Mouse (Mus musculus) liver (tissue): Measurements from ENCODE around the gene Schip1.

Source experiments
- DNase-seq: peaks from one replicate; pipeline ENCODE4 v3.0.0-alpha.2; 2020; ENCODE audit warnings: mixed read lengths

The Schip1 gene

DNA sequence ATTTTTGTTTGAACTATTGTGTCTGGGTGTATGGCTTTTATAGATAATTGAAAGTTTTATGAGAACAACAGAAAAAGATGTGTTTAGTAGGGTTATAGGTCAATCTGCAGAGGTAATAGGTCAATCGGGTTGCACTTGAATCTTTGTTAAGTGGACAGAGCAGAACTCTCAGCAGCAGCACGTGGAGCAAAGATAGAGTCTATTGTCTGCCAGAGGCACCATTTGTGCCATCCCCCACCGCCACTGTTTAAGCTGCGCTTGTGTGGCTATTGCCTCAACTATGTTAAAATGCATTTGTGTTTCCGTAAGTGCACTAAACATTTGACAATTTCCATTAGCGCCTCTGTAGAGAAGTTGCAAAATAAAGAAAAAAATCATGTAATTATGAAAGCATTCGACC lies 335.5 kb downstream of the Schip1 start:
- DNase-seq: no peak

DNA sequence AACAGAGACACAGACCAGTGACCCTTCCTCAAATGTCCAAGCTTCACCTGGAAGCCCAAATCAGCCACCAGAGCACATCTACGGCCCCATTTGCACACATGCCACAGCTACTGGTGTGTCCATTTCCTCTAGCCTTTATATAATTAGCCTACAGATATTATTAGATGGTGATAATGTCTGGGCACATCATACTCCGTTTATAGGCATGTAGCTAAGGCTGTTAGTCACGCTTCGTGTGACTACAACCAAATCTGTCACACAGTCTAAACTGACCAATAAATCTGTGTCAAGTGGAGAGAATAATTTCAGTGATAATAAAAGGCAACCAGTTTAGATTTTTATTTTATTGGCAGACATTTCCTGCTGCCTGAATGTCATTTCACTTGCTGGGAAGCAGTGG lies 338.7 kb downstream of the Schip1 start:
- DNase-seq: no peak

DNA sequence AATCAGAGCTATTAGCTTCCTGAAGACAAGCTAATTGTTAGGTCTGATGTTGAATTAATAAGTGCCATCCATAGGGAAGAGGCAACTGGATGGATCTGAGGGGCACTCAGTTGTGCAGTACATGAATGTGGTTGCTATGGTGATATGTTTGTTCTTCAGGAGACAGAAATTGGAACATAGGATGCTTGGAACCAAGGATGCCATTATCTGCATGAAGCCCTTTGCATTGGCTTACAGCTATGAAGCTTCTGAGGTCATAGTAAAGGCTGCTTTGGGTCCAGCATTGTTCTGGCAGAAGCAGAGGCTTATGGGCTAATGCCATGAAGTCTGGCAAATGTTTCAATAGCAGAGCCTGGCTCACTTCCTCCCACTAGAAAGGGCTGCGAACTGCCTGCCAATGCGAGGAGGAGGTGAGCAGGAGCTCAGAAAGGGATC lies 339.2 kb downstream of the Schip1 start:
- DNase-seq: no peak

DNA sequence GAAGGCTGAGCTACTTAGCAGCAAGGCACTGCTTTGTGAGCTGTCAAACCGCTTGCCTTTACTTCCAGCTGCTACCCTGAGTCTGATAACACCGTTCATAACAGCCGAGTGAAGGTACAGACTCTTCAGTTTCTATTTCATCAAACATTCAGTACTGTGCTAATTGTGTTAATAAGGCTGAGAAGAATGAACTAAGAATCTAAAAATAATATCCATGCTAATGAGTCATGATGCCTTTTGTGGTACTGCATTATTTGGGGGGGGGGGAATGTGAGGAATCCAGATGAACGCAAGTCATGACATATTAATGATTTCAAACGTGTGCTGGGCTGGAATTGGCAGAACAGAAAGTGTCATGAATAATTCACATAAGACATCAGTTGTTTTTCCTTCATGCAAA lies 341.1 kb downstream of the Schip1 start:
- no peak for DNase-seq

DNA sequence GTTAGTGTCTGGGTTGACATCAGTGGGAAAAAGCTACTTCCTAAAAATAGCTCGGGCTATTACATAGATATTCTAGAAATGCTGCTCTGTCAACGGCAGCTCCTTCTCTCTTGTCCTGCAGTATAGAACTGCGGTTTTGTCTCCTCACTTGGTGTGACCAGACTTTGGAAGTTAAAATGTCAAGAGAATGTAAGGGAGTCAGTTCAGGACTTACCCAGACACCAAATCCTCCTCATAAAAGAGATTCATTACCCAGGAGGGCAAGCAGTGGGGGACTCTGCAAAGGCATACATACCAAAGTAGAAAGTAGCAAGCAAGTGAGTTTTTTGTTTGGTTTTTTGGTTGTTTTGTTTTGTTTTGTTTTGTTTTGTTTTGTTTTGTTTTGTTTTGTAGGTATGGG lies 347.7 kb downstream of the Schip1 start:
- DNase-seq: no peak

DNA sequence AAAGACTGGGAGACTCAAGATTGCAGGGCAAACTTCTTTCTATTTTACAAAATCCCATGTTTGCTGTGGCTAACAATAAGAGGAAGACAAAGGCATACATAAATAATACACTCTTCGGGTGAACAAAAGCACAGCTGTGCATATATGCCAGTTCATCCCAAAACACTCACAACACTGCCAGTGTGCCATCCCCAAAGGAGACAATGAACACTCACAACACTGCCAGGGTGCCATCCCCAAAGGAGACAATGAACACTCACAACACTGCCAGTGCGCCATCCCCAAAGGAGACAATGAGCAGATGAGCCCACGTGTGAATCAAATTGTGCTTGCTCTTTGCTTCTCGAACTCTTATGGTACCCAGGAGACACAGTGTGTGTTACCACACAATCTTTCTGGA lies 355.2 kb downstream of the Schip1 start:
- DNase-seq: no peak

DNA sequence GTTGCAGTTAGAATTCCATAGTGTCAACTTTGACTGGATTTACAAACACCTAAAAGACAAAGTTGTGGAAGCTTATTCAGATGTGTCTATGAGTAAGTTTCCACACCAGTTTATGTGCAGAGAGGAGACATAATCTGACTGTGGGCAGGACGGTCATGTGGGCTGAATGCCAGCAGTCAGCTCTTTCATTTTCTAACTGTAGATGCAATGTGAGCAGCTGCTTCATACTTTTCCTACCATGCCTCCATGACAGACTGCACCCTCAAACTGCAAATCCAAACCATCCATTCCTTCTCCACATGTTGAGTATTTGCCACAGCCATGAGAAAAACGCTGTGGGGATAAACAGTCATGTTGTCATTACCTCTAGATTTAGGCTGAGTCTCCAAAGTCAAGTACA lies 356.3 kb downstream of the Schip1 start:
- DNase-seq: no peak

DNA sequence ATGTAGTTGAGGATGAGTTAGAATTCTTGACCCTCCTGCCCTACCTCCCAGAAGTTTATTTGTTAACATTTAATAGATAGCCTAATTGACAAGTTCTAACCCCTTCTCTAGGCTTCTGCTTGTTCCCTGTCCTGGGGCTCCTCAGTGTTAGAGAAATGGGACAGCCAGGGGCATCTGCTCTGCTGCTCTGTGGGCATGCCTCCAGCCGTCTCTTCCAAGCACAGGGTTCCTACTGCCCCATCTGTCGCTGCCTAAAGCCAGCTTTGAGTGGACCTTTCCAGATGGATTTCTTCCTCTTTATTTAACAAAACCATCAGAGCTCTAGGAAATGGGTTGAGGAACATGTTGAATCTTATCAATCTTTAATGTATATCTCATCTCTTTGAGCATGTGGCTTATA lies 357.2 kb downstream of the Schip1 start:
- no peak for DNase-seq

DNA sequence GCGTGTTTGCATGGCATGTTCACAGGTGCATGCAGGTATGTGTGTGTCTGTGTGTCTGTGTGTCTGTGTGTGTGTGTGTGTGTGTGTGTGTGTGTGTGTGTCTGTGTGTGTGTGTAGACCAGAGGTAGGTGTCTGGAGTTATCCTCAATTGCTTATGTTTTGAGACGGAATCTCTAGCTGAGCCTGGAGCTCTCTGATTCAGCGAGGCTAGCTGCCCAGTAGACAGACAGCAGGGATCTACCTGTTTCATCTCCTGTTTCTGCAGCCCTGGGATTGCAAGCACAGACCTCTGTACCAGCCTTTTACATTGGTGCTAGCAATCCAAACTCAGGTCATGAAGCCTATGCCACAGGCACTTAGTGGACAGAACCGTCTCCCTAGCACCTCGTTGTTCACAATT lies 363.5 kb downstream of the Schip1 start:
- no peak for DNase-seq

DNA sequence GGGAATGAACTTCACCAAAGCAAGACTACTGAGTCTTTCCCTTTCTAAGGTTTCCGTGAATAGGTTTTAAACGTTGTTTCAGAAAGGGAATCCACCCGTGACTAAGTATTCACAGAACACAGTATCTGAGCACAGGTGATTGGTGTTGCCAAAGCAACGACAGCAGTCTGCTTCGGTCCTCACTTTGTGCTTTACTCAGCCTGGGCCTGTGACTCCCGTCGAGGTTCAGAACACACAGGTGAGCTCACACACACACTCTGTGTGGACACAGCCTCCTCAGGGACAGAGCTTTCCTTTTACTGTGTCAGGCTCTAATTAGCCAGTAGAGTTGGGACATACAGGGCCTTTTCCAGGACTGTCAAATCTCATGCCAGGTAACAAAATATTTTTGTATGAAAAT lies 369.8 kb downstream of the Schip1 start:
- no peak for DNase-seq

DNA sequence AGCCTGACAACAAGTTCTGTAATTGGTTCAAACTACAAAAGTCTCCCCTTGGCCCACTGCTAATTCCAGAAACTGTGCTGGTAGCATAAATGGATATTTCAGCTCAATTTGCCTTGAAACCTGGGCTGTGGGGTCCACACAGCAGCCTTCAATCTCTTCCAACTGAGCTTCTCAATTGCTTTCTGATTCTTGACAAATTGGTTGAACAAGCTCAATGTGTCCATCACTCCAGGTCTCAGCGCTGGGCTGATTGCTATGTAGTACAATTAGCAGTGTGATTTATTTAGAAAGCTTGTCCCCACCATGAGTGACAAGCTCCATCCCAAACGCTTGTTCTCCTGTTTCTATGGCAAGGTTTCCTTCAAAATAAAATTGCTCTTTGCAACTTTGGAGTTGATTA lies 370.3 kb downstream of the Schip1 start:
- no peak for DNase-seq

DNA sequence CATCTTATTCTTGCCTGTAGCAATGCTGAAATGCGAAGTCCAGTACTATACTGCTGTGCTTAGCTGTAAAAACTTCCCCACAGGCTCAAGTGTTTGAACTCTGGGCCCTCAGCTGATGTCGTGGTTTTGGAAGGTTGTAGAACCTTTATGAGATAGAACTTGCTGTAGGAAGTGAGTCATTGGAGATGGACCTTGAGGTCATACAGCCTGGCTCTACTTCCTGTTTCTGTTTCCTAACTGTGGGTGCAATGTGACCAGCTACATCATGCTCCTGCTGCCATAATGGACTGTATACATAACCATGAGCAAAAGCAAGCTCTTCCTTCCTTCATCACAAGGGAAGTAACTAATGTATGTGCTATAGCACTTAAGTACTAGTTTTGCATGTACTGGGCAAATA lies 383.9 kb downstream of the Schip1 start:
- DNase-seq: no peak

DNA sequence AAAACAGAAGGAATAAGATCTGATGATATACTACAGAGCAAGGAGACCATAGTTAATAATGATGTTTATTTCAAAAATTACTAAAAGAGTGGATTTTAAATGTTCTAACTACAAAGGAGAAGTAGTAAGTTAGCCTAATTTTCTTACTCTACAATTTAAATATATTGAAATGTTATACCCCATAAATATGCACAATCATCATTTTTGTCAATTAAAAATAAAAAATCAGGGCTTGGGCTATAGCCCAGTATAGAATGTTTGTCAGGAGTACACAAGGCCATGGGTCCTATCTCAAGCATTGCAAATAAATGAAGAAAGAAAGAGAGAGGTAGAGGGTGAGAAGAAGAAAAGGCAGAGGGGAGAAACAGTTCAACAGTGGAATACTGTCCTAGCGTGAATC lies 387.0 kb downstream of the Schip1 start:
- DNase-seq: no peak

DNA sequence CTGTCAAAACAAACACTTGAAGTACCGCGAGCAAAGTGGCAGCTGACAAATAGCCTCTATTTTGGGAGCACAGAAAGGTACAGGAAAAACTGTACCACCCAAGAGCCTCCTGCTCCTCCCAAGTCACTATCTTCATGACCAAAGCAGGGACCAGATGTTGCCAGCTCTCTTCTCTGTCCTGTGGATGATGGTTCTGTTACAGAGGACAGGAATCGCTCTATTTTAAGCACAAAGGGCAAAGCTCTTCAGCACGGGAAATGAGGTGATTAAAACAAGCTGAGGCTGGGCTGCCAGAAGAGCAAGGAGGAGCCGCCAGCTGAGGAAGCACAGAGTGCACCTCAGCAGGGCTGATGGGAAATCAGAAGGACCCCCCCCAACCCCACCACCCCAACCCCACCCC lies 388.7 kb downstream of the Schip1 start:
- DNase-seq: no peak

DNA sequence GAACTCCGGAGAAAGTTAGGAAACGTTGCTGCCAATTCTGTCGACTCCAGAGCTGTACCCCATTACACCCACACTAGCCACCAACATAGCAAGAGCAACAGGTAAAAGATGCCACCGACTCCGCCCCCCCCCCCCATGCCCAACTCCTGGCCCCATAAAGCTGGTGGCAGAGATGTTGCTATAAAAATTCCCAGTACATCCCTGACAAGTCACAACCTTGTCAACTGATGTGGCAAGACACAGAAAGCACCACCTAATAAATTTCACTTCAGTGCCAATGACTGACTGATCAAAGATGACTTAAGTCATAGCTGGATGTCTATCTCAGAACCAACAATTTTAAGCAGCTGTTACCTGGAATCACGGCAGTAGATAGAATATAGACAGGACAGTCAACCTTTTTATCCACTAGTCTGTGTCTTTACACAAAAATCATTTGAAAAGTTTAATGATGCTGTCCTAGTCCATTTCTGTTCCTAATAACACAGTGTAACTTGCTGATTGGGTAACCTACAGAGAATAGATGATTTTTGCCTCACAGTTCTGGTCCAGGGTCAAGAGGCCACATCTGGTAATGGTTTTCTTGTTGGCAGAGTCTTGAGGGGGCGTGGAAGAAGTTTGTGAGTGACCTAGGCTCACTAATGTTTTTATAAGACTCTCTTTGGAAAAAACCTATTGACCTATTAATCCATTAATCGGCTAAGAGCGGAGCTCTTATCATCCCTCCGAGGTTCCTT lies 389.3 kb downstream of the Schip1 start:
- DNase-seq: no peak

DNA sequence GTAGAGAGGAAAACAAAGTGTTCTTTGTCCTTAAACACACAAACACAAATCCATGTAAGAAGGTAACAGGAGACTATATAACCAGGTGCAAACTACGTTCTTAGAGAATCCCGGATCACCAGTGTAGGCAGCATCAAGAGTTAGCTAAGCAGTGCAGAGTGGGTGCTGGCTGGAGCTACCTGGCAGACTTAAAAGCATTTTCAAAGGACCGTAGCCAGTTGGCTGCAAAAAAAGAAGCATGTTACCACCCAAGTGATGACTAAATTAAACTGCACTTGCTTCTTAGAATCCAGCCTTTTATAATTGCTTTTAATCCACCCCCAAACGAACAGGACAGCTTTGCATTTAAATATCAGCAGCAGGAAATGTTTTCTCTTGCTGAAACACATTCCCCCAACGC lies 402.0 kb downstream of the Schip1 start:
- DNase-seq: no peak

DNA sequence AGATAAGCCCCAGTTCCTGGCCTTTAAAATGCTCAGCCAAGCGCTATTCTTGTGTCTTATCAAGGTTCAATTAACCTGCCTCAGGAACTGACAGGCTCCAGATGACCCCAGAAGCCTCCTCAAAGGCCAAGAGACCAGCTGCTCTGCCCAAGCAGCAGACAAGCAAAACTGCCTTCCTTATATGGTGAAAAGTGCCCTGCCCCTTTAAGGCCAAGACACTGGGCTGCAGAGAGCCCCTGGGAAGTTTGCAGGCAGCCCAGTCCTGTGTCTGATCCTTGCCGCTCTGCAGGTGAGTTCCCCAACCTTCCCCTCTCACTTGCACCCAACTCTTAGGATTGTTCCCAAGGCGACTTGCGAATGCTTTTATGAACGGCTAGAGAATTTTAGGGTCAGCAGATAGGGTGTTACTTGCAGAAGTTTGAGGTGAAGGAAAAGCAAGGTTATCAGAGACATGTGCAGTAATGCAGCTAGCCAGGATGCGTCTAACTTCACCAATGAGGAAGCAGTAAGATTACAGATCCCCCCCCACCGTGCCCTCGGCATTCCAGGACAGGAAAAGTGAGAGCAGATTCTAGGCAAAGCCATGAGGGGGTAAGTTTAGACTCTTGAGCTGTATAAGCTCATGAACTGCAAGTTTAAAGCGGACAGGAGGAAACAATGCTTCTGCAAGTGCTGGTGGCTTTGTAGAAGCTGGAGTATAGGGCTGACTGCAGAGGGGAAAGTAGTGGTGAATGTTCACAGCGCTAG lies 403.5 kb downstream of the Schip1 start:
- no peak for DNase-seq

DNA sequence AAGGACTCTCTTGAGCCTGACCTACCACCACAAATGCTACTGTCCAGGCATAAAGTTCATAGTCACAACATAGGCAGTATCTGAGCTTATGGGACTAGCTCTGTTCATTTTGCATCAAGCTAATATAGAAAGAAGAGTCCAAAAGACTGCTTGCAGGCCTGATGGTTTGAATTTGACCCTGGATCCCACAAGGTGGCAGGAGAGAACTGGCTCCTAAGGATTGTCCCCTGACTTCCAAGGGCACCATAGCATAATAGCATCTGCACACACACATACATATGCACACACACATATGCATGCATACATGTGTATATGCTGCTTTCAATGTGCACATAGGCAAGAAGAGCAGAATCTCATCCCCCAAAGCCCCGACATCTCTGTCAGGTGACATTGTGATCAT lies 405.0 kb downstream of the Schip1 start:
- no peak for DNase-seq

DNA sequence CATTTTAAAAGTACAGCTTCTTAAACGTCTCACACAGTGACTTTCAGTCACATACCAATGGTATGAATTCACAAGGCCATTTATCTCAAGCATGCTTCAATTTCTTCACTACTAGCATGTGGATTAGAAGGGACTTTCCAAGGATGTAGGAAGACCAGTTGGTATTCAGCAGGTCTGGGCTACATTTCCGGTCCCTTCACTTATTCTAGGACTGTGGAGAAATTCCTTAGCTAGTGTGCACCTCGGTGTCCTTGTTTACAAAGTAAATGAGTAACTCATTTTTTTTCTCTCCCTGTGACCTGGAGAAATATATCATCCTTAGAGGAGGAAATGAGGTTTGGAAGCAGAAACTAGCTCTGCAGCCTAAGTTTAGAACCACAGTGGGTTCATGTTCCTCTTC lies 405.5 kb downstream of the Schip1 start:
- no peak for DNase-seq

DNA sequence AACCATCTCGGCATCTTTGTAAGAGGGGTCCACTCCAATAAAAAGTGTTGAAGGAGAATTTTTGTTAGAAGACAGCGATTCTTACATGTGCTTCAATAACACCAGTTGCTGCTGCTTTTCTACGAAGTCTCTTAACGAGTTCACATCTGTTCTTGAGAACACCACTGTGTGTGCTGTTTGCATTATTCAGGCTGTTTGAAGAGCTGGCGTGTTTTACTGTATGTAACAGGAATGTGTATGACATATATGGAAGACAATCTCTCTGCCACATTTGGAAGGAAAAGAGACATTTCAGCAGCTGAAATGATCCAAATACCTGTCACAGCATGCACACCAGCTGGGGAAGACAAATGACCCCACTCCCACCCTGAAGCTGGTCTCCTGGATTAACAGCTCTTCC lies 406.0 kb downstream of the Schip1 start:
- no peak for DNase-seq

DNA sequence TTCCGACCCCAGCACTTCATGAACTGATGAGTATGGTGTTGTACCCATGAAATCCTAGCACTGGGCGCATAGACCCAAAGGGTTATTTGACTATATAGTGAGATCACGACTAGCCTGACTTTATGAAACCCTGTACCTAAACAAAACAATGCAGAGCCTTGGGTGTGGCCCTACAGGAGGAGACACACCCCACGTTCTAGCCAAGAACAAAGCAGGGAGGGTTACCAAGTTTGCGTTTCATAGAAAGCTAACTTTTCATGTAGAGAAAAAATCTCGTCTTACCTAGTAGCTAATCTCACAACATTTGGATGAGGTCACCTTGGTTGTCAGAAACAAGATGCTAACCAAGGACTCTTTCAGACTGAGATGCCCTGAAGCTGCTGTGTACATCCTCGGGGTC lies 411.7 kb downstream of the Schip1 start:
- DNase-seq: no peak

DNA sequence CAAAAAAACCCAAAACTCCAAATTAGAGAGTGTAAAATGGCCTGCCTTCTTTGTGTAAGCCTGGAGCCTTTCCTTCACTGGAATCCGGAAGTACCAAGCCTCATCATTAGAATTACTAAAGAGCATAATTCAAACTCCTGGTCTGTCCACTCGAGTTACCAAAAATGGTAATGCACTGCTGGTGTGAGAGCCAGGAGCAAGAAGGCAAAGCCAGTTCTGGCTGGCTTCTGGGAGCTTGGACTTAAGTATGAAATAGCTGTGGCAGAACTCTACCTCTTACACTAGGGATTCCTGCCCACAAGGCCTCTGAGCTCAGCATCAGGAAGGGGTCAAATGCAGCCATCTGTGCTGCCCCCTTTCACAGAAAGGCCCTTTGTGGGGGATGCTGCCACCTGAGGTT lies 412.9 kb downstream of the Schip1 start:
- no peak for DNase-seq

DNA sequence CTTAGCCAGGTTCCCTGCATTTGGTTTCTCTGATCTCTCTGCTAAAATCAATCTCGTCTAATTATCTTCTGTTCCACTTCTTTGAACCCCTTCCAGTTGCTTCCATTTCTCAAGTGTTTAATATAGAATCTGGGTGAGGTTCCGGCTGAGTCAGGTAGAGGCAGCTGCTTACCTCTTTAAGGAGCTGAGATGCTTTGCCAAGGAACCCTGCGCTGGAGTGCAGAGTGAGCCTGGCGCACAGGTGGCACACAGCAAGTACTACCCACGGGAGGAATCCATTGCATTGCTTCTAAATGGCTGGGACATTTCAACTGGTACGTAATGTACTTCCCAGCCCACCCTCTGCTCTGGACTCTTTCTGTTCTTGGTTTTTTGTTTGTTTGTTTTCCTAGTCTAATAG lies 414.7 kb downstream of the Schip1 start:
- no peak for DNase-seq

DNA sequence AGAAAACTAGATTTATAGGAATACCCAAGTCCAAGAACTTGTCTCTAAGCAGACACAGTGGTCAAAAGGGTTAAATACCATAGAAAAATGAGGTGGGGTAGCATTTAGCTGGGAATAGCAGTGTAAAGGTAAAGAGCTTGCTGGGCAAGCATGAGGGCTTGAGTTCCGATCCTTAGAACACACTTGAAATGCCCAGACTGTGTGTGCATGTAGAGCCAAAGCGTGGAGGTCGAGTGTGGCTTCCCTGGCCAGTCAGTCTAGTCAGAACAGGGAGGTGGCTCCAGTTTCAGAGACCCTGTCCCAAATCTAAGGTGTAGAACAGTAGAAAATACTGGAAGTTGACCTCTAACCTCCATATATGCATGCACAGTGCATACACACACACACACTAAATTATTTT lies 418.9 kb downstream of the Schip1 start:
- no peak for DNase-seq

DNA sequence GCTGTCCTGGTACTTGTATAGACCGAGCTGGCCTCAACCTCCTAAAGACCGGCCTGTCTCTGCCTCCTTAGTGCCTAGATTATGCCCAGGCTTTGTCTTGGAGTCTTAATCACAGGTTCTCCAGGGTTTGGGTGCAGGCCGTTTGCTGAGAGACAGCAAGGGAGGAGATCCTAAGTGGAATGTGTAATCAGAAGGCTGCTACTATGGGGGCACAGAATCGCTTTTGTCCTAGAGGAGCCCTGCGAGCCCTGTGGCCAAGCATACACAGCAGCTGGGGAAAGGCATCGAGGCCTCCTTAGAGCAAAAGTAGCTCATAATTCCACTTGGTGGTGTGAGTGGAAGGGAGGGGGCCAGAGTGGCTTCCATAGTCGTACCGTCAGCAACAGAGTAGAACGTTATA lies 419.4 kb downstream of the Schip1 start:
- DNase-seq: no peak
